Mouse (Mus musculus): ENCODE results near the gene Pacrg. TPM values are rescaled to one million over a fixed set of nuclear protein-coding genes. Genes with fewer than 3 reads are reported as not detected.

Gene Pacrg
- polyA plus RNA-seq (2015; fragmentation: Nextera tagmentation; extraction: Ambion mirVana) = 0.91 and 1.1 TPM in 2 replicates

DNA sequence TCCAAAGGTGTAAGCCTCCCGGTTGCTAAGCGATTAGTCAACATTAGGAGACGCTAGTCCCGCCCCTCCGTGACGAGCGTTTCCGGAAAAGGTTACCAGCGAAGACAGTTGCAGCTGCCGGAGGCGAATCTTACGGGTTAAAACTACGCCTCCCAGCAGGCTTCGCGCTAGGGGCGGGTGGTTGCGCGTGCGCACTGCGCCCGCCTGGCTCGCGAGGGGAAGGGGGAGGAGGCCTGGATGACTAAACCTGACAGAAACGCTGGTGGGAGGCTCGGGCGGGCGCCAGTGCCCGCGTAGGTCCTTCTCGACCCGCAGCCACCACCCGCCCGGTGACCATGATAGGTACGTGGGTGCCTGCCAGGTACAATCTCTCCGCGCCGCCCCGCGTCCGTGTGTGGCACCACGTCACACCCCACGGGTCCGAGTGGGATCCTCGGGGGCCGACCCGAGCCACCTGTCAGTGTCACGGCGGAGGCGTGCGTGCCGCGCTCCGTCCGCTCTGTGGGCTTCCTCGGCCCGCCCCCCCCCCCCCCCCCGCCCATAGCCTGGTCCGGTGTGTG lies at the start of gene Pacrg, which contains the start of gene Prkn:
Gene Pacrg, minus strand, starts transcription at position 164 of the 560 bp plus-strand sequence.
Gene Prkn, plus strand, starts transcription at position 237 of the 560 bp plus-strand sequence.
- DNase-seq (ENCODE audit: low spot score) = peak; percentile 98

DNA sequence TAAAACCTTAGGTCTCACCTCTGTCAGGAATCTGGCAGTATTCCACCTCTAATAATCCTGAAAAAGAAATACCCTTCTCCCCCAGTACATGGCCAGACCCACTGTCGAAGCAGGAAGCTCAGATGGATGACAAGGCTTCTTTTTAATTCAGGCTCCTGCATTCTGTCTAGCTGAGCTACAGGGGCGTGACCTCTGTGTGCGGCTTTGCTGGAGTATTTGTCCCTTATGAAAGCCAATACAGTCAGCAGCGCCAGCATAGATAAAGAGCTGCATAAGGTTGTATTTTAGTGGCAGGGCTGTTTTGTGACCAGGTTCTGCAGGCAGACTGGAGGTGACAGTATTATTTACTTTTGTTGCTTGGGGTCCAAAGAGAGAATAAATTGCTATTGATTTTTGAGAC lies 47.8 kb upstream of the Pacrg start:
- no peak for DNase-seq (ENCODE audit: low spot score)

DNA sequence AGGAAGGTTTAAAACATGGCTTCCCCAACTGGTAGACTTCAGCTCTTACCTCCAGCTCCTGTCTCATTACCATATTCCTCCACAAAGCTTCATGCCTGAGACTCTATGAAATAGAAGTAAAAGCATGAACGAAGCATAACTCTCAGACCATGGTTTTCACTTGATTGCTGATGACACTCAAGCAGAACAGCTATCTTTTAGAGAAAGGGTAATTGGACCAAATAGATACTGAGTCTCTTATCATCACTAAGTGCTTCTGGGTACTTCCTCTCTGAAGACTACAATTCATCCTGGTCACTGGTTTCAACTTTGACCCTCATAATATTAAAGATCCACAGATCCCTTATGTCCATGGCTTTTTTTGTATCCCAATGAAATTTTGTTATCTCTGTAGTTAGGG lies 42.1 kb upstream of the Pacrg start:
- DNase-seq (ENCODE audit: low spot score) = no peak

GRCm38 (mm10) chr17:10878986-10879385 lies 38.9 kb upstream of the Pacrg start:
- no peak for DNase-seq (ENCODE audit: low spot score)

DNA sequence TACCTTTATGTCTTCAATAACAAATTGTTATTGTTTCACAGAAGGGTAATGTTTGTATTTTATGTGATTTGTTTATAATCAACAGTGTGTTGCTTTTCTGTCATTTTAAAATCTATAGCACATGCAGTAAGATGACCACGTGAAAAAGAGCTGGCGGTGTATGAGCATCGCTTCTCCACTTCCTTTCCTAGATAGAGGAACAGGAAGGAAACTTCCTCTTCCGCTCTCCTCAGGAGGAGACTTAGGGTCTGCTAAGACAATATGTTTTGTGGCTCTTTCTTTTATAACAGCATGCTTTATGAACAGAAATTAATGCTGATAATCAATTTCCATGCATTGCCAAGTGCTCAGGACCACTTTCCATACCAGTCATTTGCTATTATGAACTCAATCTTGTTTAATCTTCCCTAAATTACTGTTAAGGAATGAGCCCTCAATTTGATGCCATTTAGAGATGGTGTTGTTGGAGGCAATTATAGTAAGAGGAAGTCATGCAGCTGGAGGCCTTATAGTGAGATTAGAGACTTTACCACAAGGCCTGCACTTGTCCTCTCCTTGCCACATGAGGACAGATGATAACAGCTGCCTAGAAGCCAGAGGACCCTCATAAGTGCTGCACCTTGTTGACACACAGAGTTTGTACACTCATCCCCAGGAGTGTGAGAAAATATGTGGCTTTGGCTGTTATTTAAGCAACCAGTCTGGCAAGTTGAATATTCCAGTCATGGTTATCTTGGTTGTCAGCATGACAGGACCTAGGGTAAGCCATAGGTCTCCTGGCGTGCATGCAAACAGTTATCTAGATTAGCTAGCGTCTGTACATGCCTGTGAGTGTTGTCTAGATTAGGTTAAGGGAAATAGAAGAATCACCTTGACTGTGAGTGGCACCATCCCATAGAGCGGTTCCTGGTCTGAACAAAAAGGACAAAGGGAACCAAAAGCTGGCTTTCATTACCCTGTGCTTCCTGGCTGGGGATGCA lies 34.4 kb upstream of the Pacrg start:
- DNase-seq (ENCODE audit: low spot score) = no peak

GRCm38 (mm10) chr17:10854207-10854606 lies 14.1 kb upstream of the Pacrg start:
- DNase-seq (ENCODE audit: low spot score) = no peak

GRCm38 (mm10) chr17:10840731-10841201 lies 655 bp upstream of the Pacrg start:
- DNase-seq (ENCODE audit: low spot score) = peak; percentile 18

GRCm38 (mm10) chr17:10818971-10819370 lies 21.1 kb downstream of the Pacrg start:
- DNase-seq (ENCODE audit: low spot score) = no peak

DNA sequence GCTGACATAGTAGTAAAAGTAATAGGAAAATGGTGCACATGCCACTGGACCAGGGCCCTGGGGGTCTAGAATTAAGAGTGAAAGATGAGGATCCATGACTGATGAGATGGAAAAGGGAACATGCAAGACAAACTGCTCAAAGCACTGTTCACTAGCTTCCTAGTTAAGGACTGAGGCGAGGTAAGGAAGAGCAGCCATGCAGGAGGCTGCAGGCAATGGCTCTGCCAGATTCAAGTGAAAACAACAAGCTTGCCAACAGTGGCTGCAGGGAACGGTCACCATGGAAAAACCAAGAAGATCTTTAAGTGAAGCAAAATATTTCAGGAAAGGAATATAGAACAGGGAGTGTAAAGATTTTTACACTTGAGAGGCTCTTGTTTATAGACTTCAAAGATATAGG lies 31.5 kb downstream of the Pacrg start:
- DNase-seq (ENCODE audit: low spot score) = no peak

- DNase-seq (ENCODE audit: low spot score) = no peak
Observed at GRCm38 (mm10) chr17:10807261-10807998, 32.7 kb downstream of the Pacrg start.

DNA sequence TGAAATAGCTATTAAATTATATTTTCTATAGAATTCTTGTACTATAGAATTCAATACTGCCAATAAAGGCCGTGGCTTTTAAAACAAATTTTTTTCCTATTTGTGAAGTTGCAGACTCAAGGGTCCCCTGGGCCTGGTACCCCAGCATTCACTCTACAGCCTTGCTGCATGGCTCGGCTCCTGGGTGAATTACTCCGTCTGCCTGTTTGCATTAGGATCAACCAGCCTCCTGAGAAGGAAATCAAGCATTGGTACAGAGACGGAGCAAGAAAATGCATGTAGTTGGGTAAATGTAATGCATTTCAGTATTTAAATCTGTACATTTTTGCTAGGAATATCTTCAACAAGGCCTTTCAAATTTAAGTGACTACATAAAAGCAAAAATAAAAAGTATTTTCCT lies 33.4 kb downstream of the Pacrg start:
- DNase-seq (ENCODE audit: low spot score) = no peak

DNA sequence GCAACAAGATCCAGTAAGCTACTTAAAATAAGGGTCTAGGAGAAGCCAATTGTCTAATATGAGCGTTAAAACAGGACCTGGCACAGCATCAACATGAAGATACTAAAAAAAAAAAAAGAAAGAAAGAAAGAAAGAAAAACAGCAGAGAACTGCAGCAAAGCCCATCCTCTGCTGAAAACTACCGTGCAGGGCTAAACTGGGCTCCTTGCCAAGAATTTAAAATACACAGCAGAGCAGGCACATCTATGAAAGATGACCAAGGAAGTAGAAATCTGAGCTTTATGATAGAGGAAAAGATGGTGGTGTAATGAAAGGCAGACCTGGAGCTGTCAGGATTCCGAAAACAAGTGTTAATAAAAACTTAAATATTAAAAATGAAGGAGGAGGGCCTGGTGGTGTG lies 48.5 kb downstream of the Pacrg start:
- no peak for DNase-seq (ENCODE audit: low spot score)

- no peak for DNase-seq (ENCODE audit: low spot score)
Observed at GRCm38 (mm10) chr17:10784401-10784920, 55.6 kb downstream of the Pacrg start.

- no peak for DNase-seq (ENCODE audit: low spot score)
Observed at GRCm38 (mm10) chr17:10776503-10776902, 63.6 kb downstream of the Pacrg start.

DNA sequence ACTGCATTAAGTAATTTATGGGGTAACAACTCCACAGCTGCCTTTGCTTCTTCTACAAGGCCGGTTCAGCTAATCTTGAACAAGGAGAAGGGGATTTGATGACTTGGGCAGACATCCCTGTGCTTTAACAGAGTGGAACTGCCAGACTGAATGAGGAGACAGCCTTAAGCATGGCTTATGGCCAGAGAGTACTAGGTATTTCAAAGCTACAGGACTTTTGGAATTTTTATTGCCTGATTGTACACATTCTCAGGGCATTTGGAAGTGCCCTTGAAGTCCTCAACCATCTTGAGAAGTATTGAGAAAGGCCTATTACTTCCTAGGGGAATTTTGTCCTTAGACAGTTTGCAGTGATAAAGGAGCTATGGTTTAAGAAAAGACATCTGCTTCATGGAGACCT lies 65.6 kb downstream of the Pacrg start:
- DNase-seq (ENCODE audit: low spot score) = no peak

DNA sequence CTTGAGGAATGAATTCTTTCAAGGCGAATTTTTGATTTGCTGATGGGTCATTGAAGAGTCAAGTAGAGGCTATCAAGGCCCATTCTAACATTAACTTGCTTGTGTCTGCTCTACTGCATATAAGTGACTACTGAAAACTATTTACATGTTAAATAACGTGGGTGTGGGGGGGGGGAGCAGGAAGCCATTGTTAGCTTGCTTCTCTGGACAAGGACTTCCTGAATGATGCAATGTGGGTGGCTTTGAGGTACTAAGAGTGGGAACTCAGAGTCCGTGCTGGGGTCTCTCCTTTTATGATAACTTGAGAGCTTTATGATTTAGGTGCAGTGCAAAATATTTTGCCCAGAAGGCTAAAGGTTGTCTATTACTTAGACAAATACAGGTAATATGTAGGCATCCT lies 67.9 kb downstream of the Pacrg start:
- no peak for DNase-seq (ENCODE audit: low spot score)

- DNase-seq (ENCODE audit: low spot score) = no peak
Observed at GRCm38 (mm10) chr17:10769873-10770272, 70.2 kb downstream of the Pacrg start.

DNA sequence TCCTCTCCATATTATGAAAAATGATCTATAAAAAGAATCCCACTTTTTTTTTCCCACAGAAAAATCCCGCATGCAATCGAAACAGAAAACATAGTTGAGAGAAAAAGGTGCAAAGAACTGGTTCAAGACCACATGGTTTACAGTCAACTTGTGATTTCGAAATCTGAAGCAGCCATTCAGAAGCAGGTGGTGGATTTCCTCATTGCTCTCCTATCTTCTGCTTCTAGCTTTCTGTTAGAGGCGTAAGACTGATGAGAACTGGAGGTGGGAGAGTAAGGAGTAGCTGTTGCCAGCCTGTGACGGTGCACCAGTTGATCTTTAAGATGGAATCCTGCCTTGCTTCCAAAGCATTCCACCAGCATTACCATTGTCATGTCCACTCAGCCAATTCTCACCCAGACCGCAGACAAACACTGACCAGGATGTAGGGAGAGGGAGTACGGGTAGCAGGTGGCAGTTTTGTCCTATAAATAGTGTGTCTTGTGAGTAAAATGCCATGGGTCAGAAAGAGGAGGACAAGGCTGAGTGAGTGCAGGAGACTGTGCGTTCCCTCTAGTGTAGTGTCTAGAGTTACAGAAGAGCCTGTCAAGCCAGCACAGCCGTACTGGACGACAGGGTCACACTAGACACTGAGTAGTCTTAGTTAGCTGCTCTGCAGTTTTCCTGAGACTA lies 73.2 kb downstream of the Pacrg start:
- no peak for DNase-seq (ENCODE audit: low spot score)

DNA sequence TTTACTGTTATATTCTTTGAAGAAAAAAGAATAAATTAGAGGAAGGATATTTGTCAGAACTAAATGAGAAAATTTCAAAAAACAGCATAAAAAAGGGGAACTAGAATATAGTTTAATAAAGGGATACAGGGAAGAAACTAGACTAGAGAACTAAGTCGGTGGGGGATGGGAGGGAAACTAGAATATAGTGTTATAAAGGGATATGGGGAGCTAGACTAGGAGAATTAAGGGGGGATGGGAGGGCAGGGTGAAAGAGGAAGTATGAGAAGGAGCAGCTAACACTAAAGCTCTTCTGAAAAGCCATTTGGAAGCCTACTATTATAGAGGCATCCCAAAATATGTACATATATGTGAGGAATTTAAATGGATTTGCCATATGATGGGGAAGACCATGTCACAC lies 75.8 kb downstream of the Pacrg start:
- DNase-seq (ENCODE audit: low spot score) = no peak

- no peak for DNase-seq (ENCODE audit: low spot score)
Observed at GRCm38 (mm10) chr17:10757455-10757854, 82.7 kb downstream of the Pacrg start.
